Mouse (Mus musculus): ENCODE data around the gene Spin1. TPM values are rescaled to one million over a fixed set of nuclear protein-coding genes. Genes with fewer than 3 reads are reported as not detected.
"Not testable (repeated sequence)": the region's sequence is repeated elsewhere in the genome, so short reads cannot be mapped to it uniquely, and the experiment has no call there.

The Spin1 gene
- polyA plus RNA-seq, 1 experiment from 2014 or later: 111 TPM

DNA sequence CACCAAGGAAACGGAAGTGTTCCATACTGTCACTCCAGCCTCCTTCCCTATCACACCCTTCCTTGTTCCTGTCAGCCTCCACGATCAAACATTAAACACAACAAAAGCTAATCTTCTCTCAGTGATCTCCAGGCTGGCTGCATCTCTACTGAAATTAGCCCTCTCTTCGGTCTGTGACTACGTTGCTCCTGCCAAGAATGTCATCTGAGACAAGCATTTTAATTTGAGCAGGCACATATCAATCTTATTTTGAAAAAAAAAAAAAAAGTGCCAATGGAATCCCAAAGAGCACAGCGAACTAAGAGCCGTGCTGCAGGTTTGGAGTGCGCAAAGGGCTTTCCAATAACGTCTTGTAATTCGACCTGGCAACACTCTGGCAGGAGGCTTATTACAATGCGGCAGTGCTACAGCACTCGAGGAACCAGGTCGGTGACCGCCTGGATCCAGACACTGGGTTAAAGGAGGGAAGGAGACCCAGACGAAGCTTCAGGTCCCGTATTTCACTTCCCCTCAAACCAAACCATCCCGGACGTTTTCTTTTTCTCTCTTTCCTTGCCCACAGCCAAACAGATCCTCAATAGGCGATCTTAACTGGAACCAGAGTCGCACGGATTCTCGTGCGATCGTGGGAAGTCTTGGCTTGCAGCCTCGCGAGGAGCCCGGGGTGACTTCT, 984 bp upstream of the Spin1 start:
- H3K9ac ChIP-seq: peak overlapping the region; percentile 62
- 10% methylated on average over 26 of the region's 26 CpGs for WGBS
- H3K4me2 ChIP-seq (replicated peaks): peak overlapping the region; percentile 75
- H3K4me1 ChIP-seq: peaks cover 6% of the 10 kb centered on the region; the same call in 1 of the 2 replicates
- peaks cover 6% of the 10 kb centered on the region; the same call in 1 of the 2 replicates for H3K9me3 ChIP-seq
- H3K27me3 ChIP-seq (replicated peaks): no peaks in the 10 kb centered on the region
- H3K27ac ChIP-seq: peak overlapping the region; percentile 53; the same call in 1 of the 2 replicates
- peaks cover 7% of the 10 kb centered on the region; the same call in 1 of the 2 replicates for H3K36me3 ChIP-seq
- ATAC-seq (ENCODE audit: low FRiP score, low read depth): peak; percentile 15; the same call in 1 of the 2 replicates
- H3K4me3 ChIP-seq: peak overlapping the region; percentile 86

DNA sequence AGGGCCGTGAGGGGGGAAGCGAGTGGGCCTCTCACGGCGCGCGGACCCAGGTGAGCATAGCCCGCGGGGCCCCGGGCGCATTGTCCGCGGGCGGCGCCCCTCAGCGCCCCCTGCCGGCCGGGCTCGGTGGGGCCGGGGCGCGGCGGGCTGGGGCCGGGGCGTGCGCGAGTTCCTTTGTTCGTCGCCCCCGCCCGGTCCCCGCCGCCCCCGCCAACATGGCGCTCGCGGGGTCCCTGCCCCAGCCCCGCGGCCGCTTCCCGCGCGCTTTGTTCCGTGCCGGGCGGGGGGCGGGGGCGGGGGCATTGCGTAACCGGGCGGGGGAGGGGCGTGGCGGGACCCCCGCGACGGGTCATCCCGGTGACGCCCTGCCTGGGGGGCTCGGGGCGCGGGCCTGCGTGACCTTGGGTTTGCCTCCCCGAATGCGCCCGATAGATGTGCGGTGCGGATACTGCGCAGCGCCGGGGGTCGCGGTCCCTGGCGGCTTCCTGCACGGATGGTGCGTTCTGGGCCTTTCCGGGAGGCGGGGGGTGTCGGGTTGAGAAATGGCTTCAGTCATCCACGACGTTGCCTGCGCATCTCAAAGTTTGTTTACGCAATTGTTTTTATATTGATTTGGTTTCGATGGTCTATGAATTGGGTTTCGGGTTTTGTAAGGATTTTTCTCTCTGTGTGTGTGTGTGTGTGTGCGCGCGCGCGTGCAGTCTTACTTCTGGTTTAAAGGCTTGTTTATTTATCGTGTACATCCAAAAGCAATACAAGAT, 516 bp downstream of the Spin1 start:
- no peaks in the 10 kb centered on the region for H3K27me3 ChIP-seq (replicated peaks)
- peak overlapping the region; percentile 96 for H3K9ac ChIP-seq
- H3K9me3 ChIP-seq: peaks cover 13% of the 10 kb centered on the region; the same call in 1 of the 2 replicates
- peak overlapping the region; percentile 86 for H3K4me3 ChIP-seq
- H3K27ac ChIP-seq: peak overlapping the region; percentile 91
- ATAC-seq (ENCODE audit: low FRiP score, low read depth): peak; percentile 67
- H3K4me1 ChIP-seq: peaks cover 6% of the 10 kb centered on the region; the same call in 1 of the 2 replicates
- WGBS: 2% methylated on average over 72 of the region's 89 CpGs
- H3K36me3 ChIP-seq: peaks cover 16% of the 10 kb centered on the region
- H3K4me2 ChIP-seq (replicated peaks): peak overlapping the region; percentile 59

DNA sequence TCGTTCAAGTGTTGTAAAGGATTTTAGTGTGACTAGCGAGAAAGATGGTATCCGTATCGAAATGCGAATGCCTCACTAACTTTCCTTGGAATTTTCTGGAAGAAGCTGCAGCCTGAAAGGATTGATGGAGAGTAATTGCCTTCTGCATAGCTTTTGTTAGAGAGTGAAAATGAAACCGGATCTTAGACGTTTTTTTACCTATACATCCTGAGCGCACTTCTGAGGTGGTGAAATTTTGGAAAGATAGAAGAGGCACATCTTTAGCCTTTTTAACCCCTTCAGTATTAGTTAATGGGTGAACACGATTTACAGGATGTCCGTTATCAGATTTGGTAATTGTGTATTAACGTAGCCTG, 1.1 kb downstream of the Spin1 start:
- WGBS: 39% methylated on average over 11 of the region's 11 CpGs
- Histone ChIP-seq H3K27ac (no peak overlapping the region), H3K4me2 (replicated peaks) (peak overlapping the region; percentile 59), H3K4me3 (peak overlapping the region; percentile 86), H3K9me3 (peaks cover 13% of the 10 kb centered on the region; the same call in 1 of the 2 replicates), H3K9ac (peak overlapping the region; percentile 96), H3K36me3 (peaks cover 18% of the 10 kb centered on the region), H3K27me3 (replicated peaks) (no peaks in the 10 kb centered on the region), H3K4me1 (peaks cover 6% of the 10 kb centered on the region; the same call in 1 of the 2 replicates)
- ATAC-seq (ENCODE audit: low FRiP score, low read depth): no peak

GRCm38 (mm10) chr13:51103111-51103725, 2.5 kb downstream of the Spin1 start:
- Histone ChIP-seq H3K4me1 (peaks cover 6% of the 10 kb centered on the region; the same call in 1 of the 2 replicates), H3K36me3 (peaks cover 25% of the 10 kb centered on the region), H3K27me3 (replicated peaks) (no peaks in the 10 kb centered on the region), H3K4me2 (replicated peaks) (peak overlapping the region; percentile 59; the same call in 1 of the 2 replicates), H3K4me3 (no peak overlapping the region), H3K9me3 (peaks cover 18% of the 10 kb centered on the region; the same call in 1 of the 2 replicates), H3K27ac (no peak overlapping the region), H3K9ac (no peak overlapping the region)
- WGBS: 82% methylated on average over 9 of the region's 9 CpGs
- no peak for ATAC-seq (ENCODE audit: low FRiP score, low read depth)

GRCm38 (mm10) chr13:51103861-51104650, 3.4 kb downstream of the Spin1 start:
- Histone ChIP-seq H3K27me3 (replicated peaks) (no peaks in the 10 kb centered on the region), H3K36me3 (peaks cover 29% of the 10 kb centered on the region), H3K9ac (no peak overlapping the region), H3K27ac (no peak overlapping the region), H3K4me1 (peaks cover 6% of the 10 kb centered on the region; the same call in 1 of the 2 replicates), H3K9me3 (peaks cover 23% of the 10 kb centered on the region; the same call in 1 of the 2 replicates), H3K4me2 (replicated peaks) (no peak overlapping the region), H3K4me3 (no peak overlapping the region)
- no peak for ATAC-seq (ENCODE audit: low FRiP score, low read depth)
- 97% methylated on average over 9 of the region's 9 CpGs for WGBS

- 93% methylated on average over 3 of the region's 3 CpGs for WGBS
- H3K4me2 ChIP-seq (replicated peaks): no peak overlapping the region
- H3K27ac ChIP-seq: no peak overlapping the region
- no peak overlapping the region for H3K9ac ChIP-seq
- no peak overlapping the region for H3K4me3 ChIP-seq
- H3K36me3 ChIP-seq: peaks cover 38% of the 10 kb centered on the region
- peaks cover 6% of the 10 kb centered on the region; the same call in 1 of the 2 replicates for H3K4me1 ChIP-seq
- peaks cover 31% of the 10 kb centered on the region; the same call in 1 of the 2 replicates for H3K9me3 ChIP-seq
- ATAC-seq (ENCODE audit: low FRiP score, low read depth): no peak
- no peaks in the 10 kb centered on the region for H3K27me3 ChIP-seq (replicated peaks)
Observed at GRCm38 (mm10) chr13:51105861-51106655, 5.4 kb downstream of the Spin1 start.

DNA sequence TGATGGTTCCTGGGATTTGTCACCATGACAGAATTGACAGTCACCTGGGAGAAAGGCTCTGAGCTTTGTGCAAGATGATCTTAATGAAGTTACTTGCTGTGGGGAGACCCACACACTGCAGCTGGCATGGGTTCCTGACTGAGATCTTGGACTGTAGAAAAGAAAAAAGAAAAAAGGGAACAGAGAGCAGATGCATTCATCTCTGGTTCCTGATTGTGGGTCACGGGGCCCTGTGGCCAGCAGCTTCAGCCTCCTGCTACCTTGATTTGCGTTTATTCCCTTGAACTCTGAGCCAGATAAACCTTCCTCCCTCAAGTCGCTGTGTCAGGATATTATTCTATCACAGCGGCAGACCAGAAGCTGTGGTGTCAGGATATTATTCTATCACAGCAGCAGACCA, 6.1 kb downstream of the Spin1 start:
- H3K4me1 ChIP-seq: peaks cover 6% of the 10 kb centered on the region; the same call in 1 of the 2 replicates
- H3K4me2 ChIP-seq (replicated peaks): no peak overlapping the region
- peaks cover 38% of the 10 kb centered on the region for H3K36me3 ChIP-seq
- no peak for ATAC-seq (ENCODE audit: low FRiP score, low read depth)
- H3K27me3 ChIP-seq (replicated peaks): no peaks in the 10 kb centered on the region
- peaks cover 33% of the 10 kb centered on the region; the same call in 1 of the 2 replicates for H3K9me3 ChIP-seq
- H3K4me3 ChIP-seq: no peak overlapping the region
- WGBS: 89% methylated on average over 4 of the region's 4 CpGs
- H3K27ac ChIP-seq: no peak overlapping the region
- H3K9ac ChIP-seq: no peak overlapping the region

- no peak for ATAC-seq (ENCODE audit: low FRiP score, low read depth)
- 97% methylated on average over 2 of the region's 2 CpGs for WGBS
- Histone ChIP-seq H3K36me3 (peaks cover 42% of the 10 kb centered on the region), H3K9me3 (peaks cover 34% of the 10 kb centered on the region; the same call in 1 of the 2 replicates), H3K27me3 (replicated peaks) (no peaks in the 10 kb centered on the region), H3K4me3 (no peak overlapping the region), H3K27ac (no peak overlapping the region), H3K4me2 (replicated peaks) (no peak overlapping the region), H3K9ac (no peak overlapping the region), H3K4me1 (no peaks in the 10 kb centered on the region)
Observed at GRCm38 (mm10) chr13:51109517-51109916, 8.8 kb downstream of the Spin1 start.

- not testable (repeated sequence) for H3K27me3 ChIP-seq (replicated peaks); H3K9ac ChIP-seq; H3K4me3 ChIP-seq; ATAC-seq (ENCODE audit: low FRiP score, low read depth); H3K4me2 ChIP-seq (replicated peaks); H3K27ac ChIP-seq
- Histone ChIP-seq H3K36me3 (peaks cover 18% of the 10 kb centered on the region), H3K9me3 (peaks cover 15% of the 10 kb centered on the region; the same call in 1 of the 2 replicates), H3K4me1 (peaks cover 14% of the 10 kb centered on the region; the same call in 1 of the 2 replicates)
- WGBS: 80% methylated on average over 4 of the region's 4 CpGs
Observed at GRCm38 (mm10) chr13:51114398-51114797, 13.7 kb downstream of the Spin1 start.

DNA sequence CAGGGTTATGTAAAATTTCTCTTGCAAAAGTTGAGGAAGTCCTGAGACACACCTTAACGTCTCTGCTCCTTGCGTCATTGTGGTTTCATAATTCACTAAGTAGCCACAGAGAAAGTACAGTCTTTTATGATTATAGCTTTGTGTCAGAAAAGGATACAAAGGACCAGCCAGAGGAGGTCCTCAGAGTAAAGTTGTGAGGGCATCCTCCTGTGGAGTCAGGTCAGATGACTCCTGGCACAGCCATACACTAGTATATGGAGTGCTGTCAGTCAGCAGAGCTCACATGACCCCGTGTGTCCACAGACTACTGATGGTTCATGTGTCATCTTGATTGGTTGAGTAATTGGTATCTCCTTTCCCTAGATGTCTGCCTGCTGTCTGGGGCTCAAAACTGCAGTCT, 15.1 kb downstream of the Spin1 start:
- Histone ChIP-seq H3K9me3 (peaks cover 11% of the 10 kb centered on the region; the same call in 1 of the 2 replicates), H3K27me3 (replicated peaks) (no peaks in the 10 kb centered on the region), H3K4me1 (peaks cover 25% of the 10 kb centered on the region), H3K36me3 (peaks cover 11% of the 10 kb centered on the region; the same call in 1 of the 2 replicates), H3K4me2 (replicated peaks) (no peak overlapping the region), H3K4me3 (no peak overlapping the region), H3K27ac (no peak overlapping the region), H3K9ac (no peak overlapping the region)
- no peak for ATAC-seq (ENCODE audit: low FRiP score, low read depth)
- WGBS: 84% methylated on average over 3 of the region's 3 CpGs

DNA sequence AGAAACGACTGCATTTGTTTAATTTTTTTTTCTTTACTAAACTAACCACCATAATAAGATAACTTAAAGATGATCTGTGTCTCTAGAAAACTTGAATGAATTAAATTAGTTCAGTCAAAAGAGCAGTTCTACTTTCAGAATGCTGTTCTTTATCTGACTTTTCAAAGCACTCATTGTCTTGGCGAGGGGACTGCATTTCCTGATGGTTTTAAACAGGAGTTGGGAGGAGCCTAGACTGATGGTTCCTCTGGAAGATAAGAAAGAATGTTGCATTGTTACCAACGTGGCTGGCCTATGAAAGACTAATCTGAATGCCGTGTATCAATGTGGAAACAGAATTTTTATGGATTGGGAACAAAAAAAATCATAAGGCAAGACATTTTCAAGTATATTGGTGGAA, 20.1 kb downstream of the Spin1 start:
- Histone ChIP-seq H3K4me1 (peaks cover 38% of the 10 kb centered on the region), H3K27ac (no peak overlapping the region), H3K36me3 (peaks cover 6% of the 10 kb centered on the region; the same call in 1 of the 2 replicates), H3K9me3 (no peaks in the 10 kb centered on the region), H3K4me2 (replicated peaks) (0 out of 2 replicates have a peak overlapping the region, but pooled peaks have one; percentile 18), H3K4me3 (no peak overlapping the region), H3K27me3 (replicated peaks) (no peaks in the 10 kb centered on the region), H3K9ac (no peak overlapping the region)
- WGBS: 15% methylated on average over 4 of the region's 4 CpGs
- no peak for ATAC-seq (ENCODE audit: low FRiP score, low read depth)
